In genomic region chr11:43410291-43410690, GRCm38 (mm10) we compare ENCODE assay signal across 32 mouse cellular contexts. TPM values are rescaled to one million over a fixed set of nuclear protein-coding genes. Genes with fewer than 3 reads are reported as not detected.
DNase-seq lines count a peak whose midpoint lies in the region; ATAC-seq and TF ChIP-seq lines count a peak whose summit lies in the region.
"Had no signal": no experiment of that assay in that cellular context is flagged by ENCODE, and none has a peak within 500 bp of the region (broad histone marks: within the 10 kb centered on the region; RNA-seq: fewer than 3 reads in every experiment).

No protein-coding gene starts in this region.

- DNase-seq in embryonic facial prominence, embryonic 10.5 days (ENCODE audit: low spot score): no peak
- no peak for DNase-seq in kidney, postnatal 4 days
- DNase-seq in cerebellum, adult 9-11 months: no peak
- DNase-seq: adrenal gland, adult 2 months; adrenal gland, postnatal 14 days; cerebellum, adult 11 months; cerebellum, adult 2 months; cerebellum, postnatal 10 days; cerebellum, postnatal 36 days; embryo, embryonic 11 days; forebrain, postnatal 0 days; gastrocnemius, adult 2 months; gastrocnemius, postnatal 14 days; heart, adult 2 months; heart, postnatal 10 days; heart, postnatal 36 days; kidney, adult 18-20 months had no signal

- H3K4me3 ChIP-seq in embryonic facial prominence, embryonic 13.5 days: no peak overlapping the region
- no peak overlapping the region for H3K4me3 ChIP-seq in embryonic facial prominence, embryonic 10.5 days
- no peak overlapping the region for H3K4me3 ChIP-seq in intestine, embryonic 16.5 days (ENCODE audit: low read length)
- no peak overlapping the region for H3K4me3 ChIP-seq in small intestine, adult 2 months (ENCODE audit: low read depth, low read length)
- no peak overlapping the region for H3K4me3 ChIP-seq in heart, embryonic 12.5 days
- H3K4me3 ChIP-seq: embryonic facial prominence, embryonic 15.5 days; gastrocnemius, adult 2 months; heart, adult 2 months; heart, embryonic 15.5 days; hindbrain, embryonic 10.5 days; hindbrain, embryonic 13.5 days had no signal

- 0 out of 2 replicates have a peak, but pooled peaks have one; percentile 32 for ATAC-seq in embryonic facial prominence, embryonic 13.5 days (ENCODE audit: insufficient number of reproducible peaks, insufficient read depth, low FRiP score, low TSS enrichment, low read depth)
- ATAC-seq in activated CD4-positive, CD25-positive, alpha-beta regulatory T cell, adult 4 months: peak; percentile 55
- ATAC-seq in intestine, embryonic 16.5 days: peak; percentile 67
- ATAC-seq in heart, embryonic 12.5 days (ENCODE audit: insufficient number of reproducible peaks, low FRiP score): no peak
- ATAC-seq: forebrain, embryonic 14.5 days; forebrain, postnatal 0 days; hindbrain, embryonic 16.5 days; inflammation-experienced regulatory T-cells, adult 6 months; Patski had no signal

- no peak overlapping the region for H3K27ac ChIP-seq in embryonic facial prominence, embryonic 13.5 days
- H3K27ac ChIP-seq in embryonic facial prominence, embryonic 10.5 days (replicated peaks): no peak overlapping the region
- no peak overlapping the region for H3K27ac ChIP-seq in intestine, embryonic 16.5 days (ENCODE audit: low read length)
- H3K27ac ChIP-seq in small intestine, adult 2 months (ENCODE audit: insufficient read depth, low read depth, low read length): peak overlapping the region; percentile 50; the same call in 1 of the 2 replicates
- no peak overlapping the region for H3K27ac ChIP-seq in heart, embryonic 12.5 days (ENCODE audit: poor library complexity, severe bottlenecking)
- H3K27ac ChIP-seq: embryonic facial prominence, embryonic 15.5 days; gastrocnemius, adult 2 months; heart, adult 2 months; heart, embryonic 15.5 days; hindbrain, embryonic 10.5 days; hindbrain, embryonic 13.5 days had no signal

- H3K36me3 ChIP-seq in embryonic facial prominence, embryonic 13.5 days: no peaks in the 10 kb centered on the region
- H3K36me3 ChIP-seq in embryonic facial prominence, embryonic 10.5 days (replicated peaks): no peaks in the 10 kb centered on the region
- no peaks in the 10 kb centered on the region for H3K36me3 ChIP-seq in intestine, embryonic 16.5 days (ENCODE audit: control insufficient read depth, insufficient read depth, low read length)
- no peaks in the 10 kb centered on the region for H3K36me3 ChIP-seq in small intestine, adult 2 months (ENCODE audit: control insufficient read depth, insufficient read depth, low read length)
- no peaks in the 10 kb centered on the region for H3K36me3 ChIP-seq in heart, embryonic 12.5 days
- H3K36me3 ChIP-seq: embryonic facial prominence, embryonic 15.5 days; G1E; heart, embryonic 15.5 days; hindbrain, embryonic 10.5 days; hindbrain, embryonic 13.5 days had no signal

- H3K4me2 ChIP-seq in embryonic facial prominence, embryonic 13.5 days: no peak overlapping the region
- no peak overlapping the region for H3K4me2 ChIP-seq in intestine, embryonic 16.5 days (ENCODE audit: low read depth, low read length)
- no peak overlapping the region for H3K4me2 ChIP-seq in heart, embryonic 12.5 days
- H3K4me2 ChIP-seq: embryonic facial prominence, embryonic 15.5 days; heart, embryonic 11.5 days; heart, embryonic 15.5 days; hindbrain, embryonic 13.5 days had no signal

- H3K9ac ChIP-seq in embryonic facial prominence, embryonic 13.5 days: no peak overlapping the region
- no peak overlapping the region for H3K9ac ChIP-seq in intestine, embryonic 16.5 days (ENCODE audit: low read depth, low read length)
- H3K9ac ChIP-seq in heart, embryonic 12.5 days: no peak overlapping the region
- H3K9ac ChIP-seq: embryonic facial prominence, embryonic 15.5 days; forebrain, postnatal 0 days; heart, embryonic 15.5 days; hindbrain, embryonic 13.5 days had no signal

- 77% methylated on average over 7 of the region's 7 CpGs for WGBS in embryonic facial prominence, embryonic 13.5 days
- WGBS in embryonic facial prominence, embryonic 10.5 days: 80% methylated on average over 7 of the region's 7 CpGs
- WGBS in intestine, embryonic 16.5 days: 62% methylated on average over 7 of the region's 7 CpGs
- 25% methylated on average over 7 of the region's 7 CpGs for WGBS in small intestine, adult 2 months
- WGBS in heart, embryonic 12.5 days: 77% methylated on average over 7 of the region's 7 CpGs

- no peak for TF ChIP-seq POLR2A in small intestine, adult 2 months (IDR thresholded peaks at IDR 0.05; ENCODE audit: low read depth, low read length)

- no peaks in the 10 kb centered on the region for H3K4me1 ChIP-seq in embryonic facial prominence, embryonic 13.5 days
- no peaks in the 10 kb centered on the region for H3K4me1 ChIP-seq in embryonic facial prominence, embryonic 10.5 days
- H3K4me1 ChIP-seq in intestine, embryonic 16.5 days (ENCODE audit: control insufficient read depth, insufficient read depth, low read length): no peaks in the 10 kb centered on the region
- H3K4me1 ChIP-seq in small intestine, adult 2 months (ENCODE audit: control insufficient read depth, insufficient read depth, insufficient read length, low read length): peaks cover 6% of the 10 kb centered on the region; the same call in 1 of the 2 replicates
- no peaks in the 10 kb centered on the region for H3K4me1 ChIP-seq in heart, embryonic 12.5 days (replicated peaks)
- H3K4me1 ChIP-seq: embryonic facial prominence, embryonic 15.5 days; heart, embryonic 15.5 days; hindbrain, embryonic 13.5 days had no signal

- no peaks in the 10 kb centered on the region for H3K9me3 ChIP-seq in embryonic facial prominence, embryonic 13.5 days
- no peaks in the 10 kb centered on the region for H3K9me3 ChIP-seq in embryonic facial prominence, embryonic 10.5 days
- no peaks in the 10 kb centered on the region for H3K9me3 ChIP-seq in intestine, embryonic 16.5 days (ENCODE audit: control insufficient read depth, low read length)
- H3K9me3 ChIP-seq in heart, embryonic 12.5 days (replicated peaks): no peaks in the 10 kb centered on the region
- H3K9me3 ChIP-seq: embryonic facial prominence, embryonic 15.5 days; G1E; heart, embryonic 15.5 days; hindbrain, embryonic 10.5 days; hindbrain, embryonic 13.5 days had no signal

- no peak for TF ChIP-seq CTCF in small intestine, adult 2 months (IDR thresholded peaks at IDR 0.05; ENCODE audit: extremely low read depth, insufficient read length, insufficient replicate concordance, low read depth, low read length)

- H3K27me3 ChIP-seq in embryonic facial prominence, embryonic 13.5 days: no peaks in the 10 kb centered on the region
- H3K27me3 ChIP-seq in embryonic facial prominence, embryonic 10.5 days (replicated peaks; ENCODE audit: low read depth, poor library complexity, severe bottlenecking): no peaks in the 10 kb centered on the region
- no peaks in the 10 kb centered on the region for H3K27me3 ChIP-seq in intestine, embryonic 16.5 days (replicated peaks; ENCODE audit: control insufficient read depth, insufficient read depth, low read length)
- no peaks in the 10 kb centered on the region for H3K27me3 ChIP-seq in small intestine, adult 2 months (ENCODE audit: control insufficient read depth, insufficient read depth, low read length)
- no peaks in the 10 kb centered on the region for H3K27me3 ChIP-seq in heart, embryonic 12.5 days (replicated peaks)
- H3K27me3 ChIP-seq: embryonic facial prominence, embryonic 15.5 days; heart, embryonic 15.5 days; hindbrain, embryonic 13.5 days had no signal

RNA-seq across cellular contexts. Expression of gene Pttg1, which starts 15.8 kb away (rescaled TPM):
- polyA plus RNA-seq in embryonic facial prominence, embryonic 13.5 days (2015; fragmentation: Nextera tagmentation; extraction: Ambion mirVana): 116 and 118 TPM in 2 replicates
- polyA plus RNA-seq in embryonic facial prominence, embryonic 10.5 days (2016; fragmentation: Nextera tagmentation; extraction: Ambion mirVana): 98.5 and 99.8 TPM in 2 replicates
- 100 to 1,000 TPM; 133 to 168 TPM for polyA plus RNA-seq in activated CD4-positive, CD25-positive, alpha-beta regulatory T cell, adult 4 months (2017; shearing (Covaris generic))
- 61.2 and 65.5 TPM in 2 replicates for polyA plus RNA-seq in intestine, embryonic 16.5 days (2015; fragmentation: Nextera tagmentation; extraction: Ambion mirVana)
- 6.7 and 7.5 TPM in 2 replicates for polyA plus RNA-seq in small intestine, adult 2 months (2012; rRNA removed)
- polyA plus RNA-seq in heart, embryonic 12.5 days (2016; fragmentation: Nextera tagmentation; extraction: Ambion mirVana): 117 and 121 TPM in 2 replicates

RNA-seq across cellular contexts. Expression of gene Slu7, which starts 23.3 kb away (rescaled TPM):
- 59.3 and 68.7 TPM in 2 replicates for polyA plus RNA-seq in embryonic facial prominence, embryonic 13.5 days (2015; fragmentation: Nextera tagmentation; extraction: Ambion mirVana)
- 48.5 and 56.7 TPM in 2 replicates for polyA plus RNA-seq in embryonic facial prominence, embryonic 10.5 days (2016; fragmentation: Nextera tagmentation; extraction: Ambion mirVana)
- 100 to 1,000 TPM; 108 to 112 TPM for polyA plus RNA-seq in activated CD4-positive, CD25-positive, alpha-beta regulatory T cell, adult 4 months (2017; shearing (Covaris generic))
- 41.7 and 46.8 TPM in 2 replicates for polyA plus RNA-seq in intestine, embryonic 16.5 days (2015; fragmentation: Nextera tagmentation; extraction: Ambion mirVana)
- 0.71 and 2.3 TPM in 2 replicates for polyA plus RNA-seq in small intestine, adult 2 months (2012; rRNA removed)
- polyA plus RNA-seq in heart, embryonic 12.5 days (2016; fragmentation: Nextera tagmentation; extraction: Ambion mirVana): 42.1 and 44.3 TPM in 2 replicates

Comparison
In these comparisons a context has a peak if more than half of its experiments do, and no peak if none do; other contexts are left out.
1. RNA of gene Slu7, which starts 23.3 kb away (polyA plus RNA-seq): 108 to 112 TPM in activated CD4-positive, CD25-positive, alpha-beta regulatory T cell, adult 4 months, 59.3 to 68.7 TPM in embryonic facial prominence, embryonic 13.5 days, 48.5 to 56.7 TPM in embryonic facial prominence, embryonic 10.5 days, 41.7 to 46.8 TPM in intestine, embryonic 16.5 days and 42.1 to 44.3 TPM in heart, embryonic 12.5 days; 0.71 to 2.3 TPM in small intestine, adult 2 months; every median in the first group is over 10 times any median in the second.